Mouse (Mus musculus) G1E-ER4 (cell line): ENCODE measurements around the gene Deup1. TPM values are rescaled to one million over a fixed set of nuclear protein-coding genes. Genes with fewer than 3 reads are reported as not detected.

ENCODE experiments used
- GATA1 ChIP-seq: IDR thresholded peaks from one replicate; pipeline ENCODE4 v1.8.0; 2012; ENCODE audit warnings: low read length, inconsistent platforms
- polyA plus RNA-seq: library from polyadenylated mRNA; stranded (reverse); fragments of >175 nt; gene quantifications from 2 replicates; pipeline ENCODE4 v1.2.3, GENCODE M21; 2012

The Deup1 gene
- polyA plus RNA-seq, 1 experiment: not detected

DNA sequence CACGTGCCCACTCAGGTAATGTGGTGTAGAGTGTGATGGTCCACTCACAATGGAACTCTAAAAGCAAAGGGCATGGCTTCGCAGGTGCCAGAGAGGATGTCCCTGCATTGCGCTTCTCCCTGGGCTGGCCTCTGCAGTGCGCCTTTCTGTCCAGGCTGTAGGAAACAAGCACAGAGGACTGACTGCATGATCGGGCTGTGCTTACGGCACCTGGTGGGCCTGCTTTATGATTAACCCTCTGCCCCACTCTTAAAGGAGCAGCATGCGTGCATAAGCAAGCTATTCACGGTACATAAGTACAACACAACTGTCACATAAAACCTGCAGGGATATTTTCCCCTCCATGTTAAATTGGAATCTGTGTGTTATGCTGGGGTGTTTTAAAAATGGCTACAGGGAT lies 24.6 kb downstream of the Deup1 start:
- no peak for TF ChIP-seq GATA1

DNA sequence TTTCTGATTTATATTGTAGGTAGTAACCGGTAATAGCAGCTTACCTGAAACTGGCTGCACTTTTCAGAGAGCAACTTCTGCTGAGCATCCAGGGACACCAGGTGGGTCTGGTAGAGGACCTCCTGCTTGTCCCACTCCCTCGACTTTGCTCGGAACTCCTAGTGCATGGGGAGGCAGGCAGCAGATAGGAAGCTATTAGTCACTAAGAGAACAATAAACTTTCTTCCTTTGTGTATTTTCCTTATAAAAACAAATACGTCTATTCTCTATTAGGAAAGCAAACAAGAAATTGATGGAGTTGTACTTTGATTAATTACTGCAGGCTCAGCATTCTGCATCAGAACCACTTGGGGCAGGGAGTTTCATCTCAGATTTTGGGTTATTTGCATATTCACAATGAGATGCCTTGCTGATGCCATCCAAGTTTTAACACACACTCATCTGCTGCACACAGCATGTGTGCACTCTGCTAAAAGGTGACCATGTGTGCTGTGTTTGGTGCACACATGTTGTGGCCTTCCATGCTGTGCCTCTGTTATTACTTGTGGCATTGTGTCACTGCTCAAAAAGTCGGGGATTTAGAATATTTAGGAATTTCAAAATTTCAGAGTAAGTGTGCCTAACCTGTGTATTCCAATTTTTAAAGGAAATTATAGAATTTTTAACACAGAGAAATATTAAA lies 26.7 kb downstream of the Deup1 start:
- TF ChIP-seq GATA1: no peak

DNA sequence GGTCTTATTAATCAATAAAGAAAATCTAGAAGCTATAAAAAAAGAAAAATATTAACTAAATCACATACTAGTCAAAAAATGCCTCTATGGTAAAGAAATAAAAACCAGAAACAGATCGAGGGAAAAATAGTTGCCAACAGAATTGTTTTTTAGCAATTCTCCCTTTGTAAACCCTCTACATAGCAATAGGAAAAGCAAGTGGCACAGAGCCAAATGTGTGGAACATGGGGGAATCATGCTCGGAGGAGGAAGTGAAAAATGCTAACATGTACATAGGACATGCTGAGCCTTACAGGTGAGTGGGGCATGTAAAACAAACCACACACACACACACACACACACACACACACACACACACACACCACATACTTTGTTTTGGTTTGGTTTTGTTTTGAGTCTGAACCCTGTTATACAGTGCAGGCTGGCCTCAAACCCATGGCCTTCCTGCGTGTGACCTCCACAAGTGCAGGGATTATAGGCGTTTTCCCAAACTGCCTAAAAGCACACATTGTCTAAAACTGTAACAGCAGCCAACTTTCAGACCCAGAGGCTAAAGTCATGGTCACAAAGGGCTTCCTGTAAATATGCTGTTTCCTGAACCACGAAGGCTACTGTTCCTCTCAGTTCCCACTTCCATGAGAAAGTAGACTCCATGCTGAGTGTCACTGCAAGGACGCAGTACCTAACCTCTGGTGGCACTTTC lies 27.4 kb downstream of the Deup1 start:
- TF ChIP-seq GATA1: no peak

DNA sequence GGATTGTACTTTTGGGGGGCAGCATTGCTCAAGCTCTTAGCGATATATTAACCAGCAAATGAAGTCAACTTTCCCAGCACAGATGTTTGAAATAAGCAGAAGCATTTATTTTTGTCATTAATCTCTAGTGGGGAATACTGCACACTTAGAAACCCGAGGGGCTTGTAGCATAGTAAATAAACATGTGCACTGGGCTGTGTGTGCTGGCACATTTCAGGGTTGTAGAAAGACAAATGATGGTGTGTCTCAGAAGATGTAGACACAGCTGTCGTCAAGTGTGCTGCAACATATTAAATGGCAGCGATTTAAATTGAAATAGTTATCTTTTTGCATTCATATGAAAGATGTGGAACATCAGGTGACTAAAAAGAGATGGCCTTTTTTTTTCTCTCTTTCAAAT lies 31.1 kb downstream of the Deup1 start:
- no peak for TF ChIP-seq GATA1

DNA sequence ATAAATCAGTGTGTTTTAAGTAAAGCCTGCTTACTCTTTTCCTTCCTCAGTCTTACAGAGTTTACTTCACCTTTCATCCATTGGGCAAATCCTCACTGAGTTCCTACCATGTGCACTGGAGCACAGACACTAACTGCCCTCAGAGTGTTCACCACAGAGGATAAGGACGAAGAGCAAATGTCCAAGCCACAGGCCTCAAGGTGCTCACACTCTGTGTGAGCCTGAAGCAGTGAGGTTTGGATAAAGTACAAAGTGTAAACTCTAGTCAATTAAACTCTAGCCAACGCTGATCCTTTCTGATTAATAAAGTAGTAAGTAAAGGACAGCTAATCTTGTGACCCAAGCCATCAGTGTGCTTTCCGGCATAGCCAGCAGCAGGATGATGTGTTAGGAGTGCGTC lies 33.6 kb downstream of the Deup1 start:
- no peak for TF ChIP-seq GATA1

DNA sequence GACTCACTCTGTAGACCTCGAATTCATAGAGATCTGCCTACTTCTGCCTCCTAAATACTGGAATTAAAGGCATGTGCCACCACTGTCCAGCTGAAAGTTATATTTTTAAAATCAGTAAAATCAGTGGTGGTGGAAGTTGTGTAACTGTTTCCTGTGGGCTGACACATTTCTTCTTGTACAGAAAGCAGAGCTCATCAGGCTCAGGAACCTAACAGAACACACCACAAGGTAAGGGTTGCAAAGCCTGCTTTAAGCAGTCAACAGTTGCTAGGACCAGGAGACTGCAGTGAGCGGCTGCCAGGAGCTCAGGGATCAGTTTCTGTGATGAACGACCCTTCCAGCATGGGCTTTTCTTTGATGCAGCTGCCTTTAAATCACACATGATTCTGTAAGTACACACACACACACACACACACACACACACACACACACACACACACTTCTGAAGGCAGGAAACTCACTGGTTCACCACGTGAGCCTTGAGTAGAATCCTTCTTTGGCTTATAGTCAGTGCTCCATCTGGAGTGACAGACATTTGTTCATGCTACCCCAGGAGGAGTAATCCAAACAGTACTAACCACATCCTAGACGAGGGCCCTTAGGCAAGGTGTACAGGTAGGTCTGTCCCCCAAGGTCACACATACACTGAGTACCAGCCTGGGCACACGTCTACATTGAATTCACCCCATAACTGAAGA lies 40.4 kb downstream of the Deup1 start:
- no peak for TF ChIP-seq GATA1

DNA sequence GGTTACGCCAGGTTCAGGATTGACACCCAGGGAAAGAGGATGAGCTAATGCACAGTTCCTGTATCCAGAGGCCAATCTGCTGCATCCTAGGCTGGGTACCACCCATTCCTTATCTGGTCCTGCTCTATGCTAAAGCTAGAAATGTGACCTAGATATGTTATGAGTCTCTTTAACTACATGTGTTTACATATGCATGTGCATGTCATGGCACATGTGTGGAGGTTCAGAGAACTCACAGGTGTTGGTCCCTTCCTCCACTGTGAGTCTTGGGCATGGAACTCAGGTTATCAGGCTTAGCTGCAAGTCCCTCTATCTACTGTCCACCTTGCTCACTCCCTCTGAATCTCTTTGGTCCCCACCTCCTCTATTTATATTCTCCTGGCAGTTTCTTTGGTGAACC lies 41.8 kb downstream of the Deup1 start:
- no peak for TF ChIP-seq GATA1

DNA sequence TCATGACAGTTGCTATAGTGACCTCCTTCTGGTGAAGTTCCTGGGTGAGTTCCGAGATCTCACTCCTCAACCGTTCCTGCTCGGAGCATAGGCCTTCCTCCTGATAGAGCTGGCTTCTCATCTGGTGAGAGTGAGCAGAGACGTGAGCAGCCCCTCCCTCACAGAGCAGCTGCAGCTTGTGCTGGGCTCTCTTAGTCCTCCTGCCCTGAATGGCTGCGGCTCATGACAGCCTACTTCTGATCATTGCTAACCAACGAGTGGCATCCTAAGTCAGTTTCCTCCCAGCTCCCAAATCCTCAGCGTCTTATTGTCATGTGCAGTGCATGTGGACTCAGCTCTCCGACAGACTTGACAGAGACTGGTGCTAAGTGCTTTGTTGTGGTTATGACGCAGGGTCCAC lies 43.5 kb downstream of the Deup1 start:
- TF ChIP-seq GATA1: no peak

DNA sequence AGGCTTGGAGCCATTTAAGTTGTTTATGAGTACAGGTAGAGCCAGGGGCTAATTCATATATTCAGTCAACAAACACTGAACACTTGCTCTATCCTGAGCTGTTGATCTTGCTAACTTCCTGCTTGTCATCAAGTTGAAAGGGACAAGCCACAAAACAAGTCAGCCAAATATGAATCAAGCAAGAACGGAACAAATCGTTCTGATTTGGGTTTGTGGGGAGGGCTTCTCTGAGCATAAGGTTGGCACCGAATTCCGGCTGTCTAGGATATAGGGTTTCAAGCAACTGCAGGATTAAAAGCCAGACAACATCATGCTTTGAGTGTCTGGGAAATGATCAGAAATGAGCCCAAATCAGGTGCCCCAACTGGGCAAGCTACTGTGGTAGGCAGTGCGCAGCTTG lies 45.7 kb downstream of the Deup1 start:
- no peak for TF ChIP-seq GATA1

DNA sequence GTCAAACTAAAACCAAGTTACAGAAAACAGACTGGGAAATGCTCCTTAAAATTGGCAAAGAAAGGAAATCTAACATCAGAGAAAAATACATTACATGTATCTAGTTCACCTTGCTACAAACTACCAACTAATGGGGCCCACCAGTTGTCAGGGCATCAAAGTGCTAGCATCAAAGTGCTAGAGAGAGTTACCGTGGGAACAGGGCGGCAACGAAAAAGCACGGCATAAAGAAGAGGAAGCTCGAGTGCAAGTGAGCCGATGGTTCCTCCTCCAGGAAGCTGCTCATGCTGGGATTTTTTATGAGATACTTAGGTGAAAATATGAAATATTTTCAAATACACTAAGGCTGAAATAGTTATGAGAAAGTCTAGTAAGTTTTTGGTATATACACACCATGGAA lies 47.6 kb downstream of the Deup1 start:
- TF ChIP-seq GATA1: no peak

DNA sequence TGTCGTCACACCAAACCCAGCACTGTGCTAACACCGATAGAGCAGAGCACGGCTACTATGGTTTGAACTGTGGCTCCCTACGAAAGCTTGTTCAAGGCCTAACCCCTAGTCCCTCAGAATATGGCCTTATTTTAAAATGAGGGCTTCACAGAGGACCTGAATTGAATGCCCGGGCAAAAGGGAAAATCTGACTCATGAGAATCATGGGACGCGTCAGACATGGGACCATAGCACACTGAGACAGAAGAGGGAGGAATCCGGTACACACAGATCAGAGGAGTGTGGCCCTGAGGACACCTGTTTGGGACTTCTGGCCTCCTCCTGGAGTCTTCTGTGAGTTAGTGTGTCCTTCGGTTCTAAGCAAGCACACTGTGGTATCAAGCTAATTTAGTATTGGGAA lies 48.8 kb downstream of the Deup1 start:
- no peak for TF ChIP-seq GATA1

DNA sequence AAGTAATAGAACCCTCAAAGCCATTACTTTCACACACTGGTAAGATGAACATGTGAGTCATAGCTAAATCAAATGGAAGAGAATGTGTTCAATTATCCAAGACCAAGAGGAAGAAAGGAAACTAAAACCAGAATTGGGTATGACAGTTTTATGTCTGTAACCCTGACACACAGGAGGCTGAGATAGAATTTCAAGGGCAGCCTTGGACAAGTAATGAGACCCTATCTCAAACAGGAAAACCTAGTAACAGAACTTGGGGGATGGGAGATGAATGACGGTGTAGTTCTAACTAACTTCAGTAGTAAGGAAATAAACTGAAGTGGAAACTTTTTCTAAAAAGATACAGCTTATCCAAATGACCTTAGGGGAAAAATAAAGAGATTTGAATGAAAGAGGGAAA lies 49.3 kb downstream of the Deup1 start:
- TF ChIP-seq GATA1: no peak

DNA sequence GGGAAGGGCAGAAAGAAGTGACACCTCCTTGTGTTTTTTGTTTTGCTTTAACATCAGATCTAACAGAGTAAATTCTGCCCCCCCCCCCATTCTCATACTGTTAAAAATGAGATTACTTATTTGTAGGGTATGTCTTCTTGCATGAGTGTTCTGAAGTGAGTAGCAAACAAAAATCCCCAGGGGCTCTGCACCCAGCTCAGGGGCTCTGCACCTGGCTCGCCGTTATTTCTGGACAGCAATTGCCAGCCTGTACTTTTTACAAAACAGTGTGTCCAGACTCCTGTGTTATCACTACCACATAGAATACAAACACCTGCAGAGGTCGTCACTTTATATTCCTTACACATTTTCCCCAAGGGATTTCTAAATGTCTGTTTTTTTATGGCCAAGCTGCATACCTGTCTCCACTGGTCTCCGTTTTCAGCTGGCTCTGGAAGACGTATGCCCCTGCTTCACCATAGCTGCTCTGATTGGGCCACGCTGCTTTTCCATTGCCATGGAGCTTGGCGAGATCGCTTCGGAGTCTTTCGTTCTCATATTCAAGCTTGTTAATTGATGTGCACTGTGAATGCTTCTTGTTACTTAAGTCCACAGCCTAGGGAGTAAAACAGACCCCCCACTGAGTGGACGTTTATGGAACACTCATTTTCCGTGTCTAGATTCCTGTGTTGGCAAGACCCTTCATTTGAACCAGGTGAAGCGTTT lies 52.8 kb downstream of the Deup1 start:
- TF ChIP-seq GATA1: no peak

DNA sequence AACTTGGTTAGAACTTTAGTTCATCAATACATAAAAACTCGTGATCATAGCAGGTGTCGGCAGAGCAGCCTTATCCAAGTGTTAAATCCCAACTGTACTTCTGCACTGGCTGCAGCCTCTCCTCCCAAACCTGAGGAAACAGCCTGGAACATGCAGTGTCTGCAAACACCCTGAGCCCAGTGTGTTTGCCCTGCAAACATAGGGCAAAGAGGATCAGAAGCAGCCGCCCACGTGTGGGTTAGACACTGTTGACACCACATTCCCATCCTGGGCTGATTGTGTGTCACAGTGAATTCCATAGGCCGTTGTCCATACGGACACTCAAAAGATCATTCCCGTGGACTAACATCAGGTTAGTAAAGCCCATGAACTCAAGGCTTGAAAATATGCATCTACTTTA lies 65.4 kb downstream of the Deup1 start:
- TF ChIP-seq GATA1: no peak

DNA sequence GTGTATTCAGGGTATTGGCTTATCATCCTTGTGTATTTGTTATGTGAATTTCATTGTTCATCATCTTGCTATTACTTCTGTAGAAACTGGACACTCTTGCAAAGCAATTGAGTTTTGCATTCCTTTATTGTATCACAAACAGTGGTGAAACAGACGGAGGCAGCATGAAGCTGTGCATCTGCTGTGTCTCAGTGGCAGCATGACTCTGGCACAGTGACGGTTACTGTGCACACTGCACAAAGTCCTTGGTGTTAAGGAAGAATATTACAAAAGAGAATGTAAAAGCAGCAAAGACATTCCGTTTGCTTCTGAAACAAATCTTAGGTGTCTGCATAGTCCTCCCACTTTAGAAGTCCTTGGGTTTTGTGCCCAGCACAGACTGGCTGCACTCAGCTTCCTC lies 67.3 kb downstream of the Deup1 start:
- no peak for TF ChIP-seq GATA1

DNA sequence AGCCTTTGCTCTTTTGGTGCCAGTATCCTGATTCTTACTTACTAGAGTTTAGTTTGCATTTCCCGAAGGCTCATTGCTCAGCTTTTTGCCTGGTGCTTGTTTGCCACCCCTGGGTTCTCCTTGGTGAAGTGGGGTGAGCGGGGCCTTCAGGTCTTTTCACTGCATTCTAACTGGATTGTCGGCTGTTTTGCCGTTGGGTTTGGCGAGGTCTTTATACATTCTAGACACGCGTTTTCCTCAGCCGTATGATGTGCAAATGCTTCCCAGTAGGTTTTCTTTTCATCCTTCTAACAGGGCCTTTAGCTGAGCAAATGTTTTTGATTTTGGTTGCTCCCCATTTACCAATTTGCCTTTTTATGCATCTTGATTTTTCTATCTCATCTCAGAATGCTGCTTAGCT lies 74.4 kb downstream of the Deup1 start:
- no peak for TF ChIP-seq GATA1
